Mouse (Mus musculus): ENCODE results near the gene Rgl2.

DNA sequence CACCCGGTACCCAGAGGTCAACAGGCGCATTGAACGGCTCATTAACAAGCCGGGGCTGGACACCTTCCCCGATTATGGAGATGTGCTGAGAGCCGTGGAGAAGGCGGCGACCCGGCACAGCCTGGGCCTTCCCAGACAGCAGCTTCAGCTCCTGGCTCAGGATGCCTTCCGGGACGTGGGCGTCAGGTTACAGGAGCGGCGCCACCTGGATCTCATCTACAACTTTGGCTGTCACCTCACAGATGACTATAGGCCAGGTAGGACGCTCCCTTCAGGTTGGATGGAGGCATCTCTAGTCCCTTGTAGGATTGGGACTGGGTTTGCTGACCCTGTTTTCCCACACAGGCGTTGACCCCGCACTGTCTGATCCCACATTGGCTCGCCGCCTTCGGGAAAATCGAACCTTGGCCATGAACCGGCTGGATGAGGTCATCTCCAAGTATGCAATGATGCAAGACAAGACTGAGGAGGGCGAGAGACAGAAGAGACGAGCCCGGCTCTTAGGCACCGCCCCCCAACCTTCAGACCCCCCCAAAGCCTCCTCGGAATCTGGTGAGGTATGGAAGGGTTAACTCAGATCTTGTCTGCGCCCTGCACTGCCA lies 17.4 kb upstream of the Rgl2 start:
- TF ChIP-seq CTCF (IDR thresholded peaks at IDR 0.05; ENCODE audit: borderline replicate concordance, insufficient read depth, low read length) (no peak), POLR2A (IDR thresholded peaks at IDR 0.05; ENCODE audit: low read depth, low read length) (no peak)
